Mouse (Mus musculus): ENCODE measurements around the gene Lgi1.

The Lgi1 gene

GRCm38 (mm10) chr19:38328010-38328409 lies 63.7 kb downstream of the Lgi1 start:
- DNase-seq: no peak

DNA sequence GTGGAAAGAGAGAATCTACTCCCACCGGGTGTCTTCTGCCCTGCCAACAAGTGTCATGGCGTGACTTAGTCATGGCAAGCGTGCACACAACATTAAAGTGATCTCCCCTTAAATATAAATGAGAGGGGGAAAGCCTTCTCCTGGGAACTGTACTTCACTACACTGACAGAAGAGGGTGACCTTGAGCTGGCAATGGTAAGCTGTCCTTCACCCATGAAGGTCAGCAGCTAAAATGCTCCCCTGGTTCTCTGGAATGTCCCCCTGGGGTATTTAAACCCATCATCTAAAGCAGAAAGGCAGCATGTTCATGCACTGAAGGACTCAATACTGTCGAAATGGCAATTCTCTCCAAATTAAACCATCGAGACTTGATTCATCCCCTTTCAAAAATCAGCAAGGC lies 64.9 kb downstream of the Lgi1 start:
- DNase-seq: no peak

- DNase-seq: no peak
These were observed 66.7 kb downstream of the Lgi1 start for GRCm38 (mm10) chr19:38331072-38331471.

DNA sequence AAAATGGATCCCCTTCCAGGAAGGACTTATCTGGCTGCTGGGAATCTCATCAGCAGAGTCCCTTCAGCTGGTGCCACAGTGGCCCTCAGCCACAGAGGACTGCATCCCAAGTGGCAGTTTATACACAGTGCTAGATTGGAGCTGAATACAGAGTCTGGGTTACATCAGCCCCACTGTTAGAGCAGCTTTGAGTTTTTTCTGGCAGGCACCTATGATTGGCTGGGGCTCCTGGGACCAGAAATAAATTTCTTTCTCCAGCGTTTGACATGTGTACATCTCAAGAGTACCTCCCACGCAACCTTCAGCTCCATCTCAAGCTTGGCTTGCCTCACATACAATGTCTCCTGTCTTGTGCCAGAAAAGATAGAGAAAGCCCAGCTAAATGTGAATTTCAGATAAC lies 67.9 kb downstream of the Lgi1 start:
- no peak for DNase-seq

DNA sequence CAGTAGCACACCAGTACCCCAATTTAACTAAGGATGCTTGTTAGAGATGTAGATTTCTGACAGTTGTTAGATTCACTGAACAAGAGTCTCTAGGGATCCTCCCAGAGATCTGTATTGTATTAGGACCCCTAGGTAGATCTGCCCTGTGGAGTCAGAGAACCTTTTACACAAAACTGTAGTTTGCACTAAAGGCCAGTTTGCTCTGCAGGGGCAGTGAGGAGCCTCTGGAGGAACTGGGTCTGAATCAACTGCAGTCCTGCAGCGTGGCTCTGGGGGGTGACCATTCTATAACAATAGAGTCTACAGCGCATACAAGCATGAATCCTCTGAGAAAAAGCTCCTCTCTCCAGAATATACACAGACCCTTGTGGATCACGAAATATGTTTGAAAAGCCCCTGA lies 68.5 kb downstream of the Lgi1 start:
- no peak for DNase-seq

DNA sequence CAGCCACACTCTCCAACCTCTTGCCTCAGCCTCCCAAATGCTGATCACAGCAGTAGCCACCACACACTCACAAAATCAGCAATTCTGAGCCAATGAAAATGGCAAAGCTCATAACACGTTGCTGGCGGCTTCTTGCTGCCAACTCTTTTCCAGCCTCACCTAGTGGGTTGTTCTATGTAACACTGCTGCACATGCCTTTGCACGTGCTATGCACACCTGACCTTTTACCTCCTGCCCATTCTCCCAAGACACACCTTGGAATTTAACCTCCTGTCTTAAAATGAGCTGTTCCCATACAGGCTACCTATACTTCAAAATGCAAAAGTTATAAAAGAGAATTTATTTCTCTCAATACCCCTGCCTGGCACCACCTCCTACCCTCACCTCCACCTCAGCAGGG lies 72.2 kb downstream of the Lgi1 start:
- no peak for DNase-seq

- DNase-seq: no peak
These were observed 73.0 kb downstream of the Lgi1 start for GRCm38 (mm10) chr19:38337332-38337731.

DNA sequence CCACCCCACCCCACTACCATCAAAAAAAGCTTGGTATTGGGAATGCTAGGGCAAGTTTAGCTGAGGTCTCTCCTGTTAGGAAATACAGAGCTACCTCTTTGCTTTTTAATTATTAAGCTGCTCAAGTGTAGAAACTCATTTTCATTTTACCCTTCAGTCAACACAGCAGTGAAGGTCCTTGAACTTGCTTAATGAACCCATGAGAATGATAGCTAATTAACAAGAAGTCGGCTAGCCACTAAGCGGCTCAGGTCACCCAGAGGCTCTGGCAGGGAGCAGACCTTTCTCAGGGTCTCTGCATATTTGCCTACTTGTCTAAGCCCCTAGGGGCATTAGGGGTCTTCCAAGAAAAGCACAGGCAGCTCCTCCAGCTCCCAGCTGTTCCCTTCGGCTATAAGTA lies 75.4 kb downstream of the Lgi1 start:
- DNase-seq: no peak

GRCm38 (mm10) chr19:38343246-38343645 lies 78.9 kb downstream of the Lgi1 start:
- DNase-seq: no peak

GRCm38 (mm10) chr19:38348271-38349012 lies 84.1 kb downstream of the Lgi1 start:
- DNase-seq: no peak

- DNase-seq: no peak
These were observed 84.6 kb downstream of the Lgi1 start for GRCm38 (mm10) chr19:38349013-38349341.

GRCm38 (mm10) chr19:38351202-38351601 lies 86.9 kb downstream of the Lgi1 start:
- DNase-seq: no peak

DNA sequence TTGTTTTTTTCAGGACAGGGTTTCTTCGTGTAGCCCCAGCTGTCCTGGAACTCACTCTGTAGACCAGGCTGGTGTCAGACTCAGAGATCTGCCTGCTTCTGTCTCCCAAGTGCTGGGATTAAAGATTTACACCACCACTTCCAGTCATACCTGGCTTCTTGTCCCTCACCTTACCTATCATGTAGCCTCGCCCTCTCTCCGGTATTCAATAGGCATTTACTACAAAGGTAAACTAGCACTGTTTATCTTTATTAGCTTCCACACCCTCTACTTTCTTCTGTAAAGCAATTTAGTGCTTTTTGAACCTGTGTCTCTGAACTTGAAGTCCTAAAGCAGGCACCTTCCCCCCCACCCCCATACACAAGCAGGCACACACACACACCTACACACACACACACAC lies 87.4 kb downstream of the Lgi1 start:
- no peak for DNase-seq

GRCm38 (mm10) chr19:38352495-38353130 lies 88.3 kb downstream of the Lgi1 start:
- DNase-seq: peak; percentile 63 to 75

DNA sequence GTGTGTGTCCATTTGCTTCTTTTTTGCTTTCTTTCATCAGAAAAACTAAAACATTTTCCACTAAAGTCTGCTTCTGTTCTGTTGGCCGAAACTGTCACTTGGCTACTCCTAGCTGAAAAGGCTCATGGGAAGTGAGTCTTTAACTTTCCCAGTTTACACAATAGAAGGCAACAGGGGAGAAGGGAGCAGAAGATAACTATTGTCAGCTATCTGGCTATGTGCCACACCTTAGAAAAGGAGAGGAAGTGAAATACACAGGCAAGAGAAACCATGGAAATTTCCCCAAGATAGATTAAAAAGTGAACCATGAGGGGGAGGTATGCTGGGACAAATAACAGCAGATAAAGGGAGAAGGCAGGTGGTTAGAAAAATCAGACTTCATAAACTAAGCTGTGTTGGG lies 89.9 kb downstream of the Lgi1 start:
- no peak for DNase-seq

DNA sequence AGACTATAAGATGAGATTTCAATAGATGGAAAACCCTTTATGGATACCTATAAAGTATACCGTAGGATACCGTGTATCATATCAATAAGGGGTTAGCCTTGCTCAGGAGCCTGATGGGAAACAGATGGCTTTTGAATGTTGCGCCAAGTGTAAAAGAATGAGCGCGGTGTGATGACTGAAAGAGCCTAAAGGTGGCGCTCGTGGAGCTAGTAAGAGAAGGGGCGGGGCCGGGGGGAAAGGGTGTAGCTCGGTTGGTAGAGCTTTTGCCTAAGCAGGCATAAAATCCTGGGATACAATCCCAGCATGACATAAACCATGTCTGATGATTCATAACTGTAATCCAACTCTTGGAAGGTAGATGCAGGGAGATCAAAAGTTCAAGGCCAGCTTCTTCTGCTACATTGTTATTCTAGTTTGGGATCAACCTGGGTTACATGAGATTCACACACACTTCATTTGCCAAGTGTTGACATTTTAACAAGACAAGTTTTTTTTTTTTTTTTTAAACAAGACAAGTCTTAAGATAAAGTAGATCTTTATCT lies 90.6 kb downstream of the Lgi1 start:
- DNase-seq: peak in 1 of 2 experiments; percentile 13

DNA sequence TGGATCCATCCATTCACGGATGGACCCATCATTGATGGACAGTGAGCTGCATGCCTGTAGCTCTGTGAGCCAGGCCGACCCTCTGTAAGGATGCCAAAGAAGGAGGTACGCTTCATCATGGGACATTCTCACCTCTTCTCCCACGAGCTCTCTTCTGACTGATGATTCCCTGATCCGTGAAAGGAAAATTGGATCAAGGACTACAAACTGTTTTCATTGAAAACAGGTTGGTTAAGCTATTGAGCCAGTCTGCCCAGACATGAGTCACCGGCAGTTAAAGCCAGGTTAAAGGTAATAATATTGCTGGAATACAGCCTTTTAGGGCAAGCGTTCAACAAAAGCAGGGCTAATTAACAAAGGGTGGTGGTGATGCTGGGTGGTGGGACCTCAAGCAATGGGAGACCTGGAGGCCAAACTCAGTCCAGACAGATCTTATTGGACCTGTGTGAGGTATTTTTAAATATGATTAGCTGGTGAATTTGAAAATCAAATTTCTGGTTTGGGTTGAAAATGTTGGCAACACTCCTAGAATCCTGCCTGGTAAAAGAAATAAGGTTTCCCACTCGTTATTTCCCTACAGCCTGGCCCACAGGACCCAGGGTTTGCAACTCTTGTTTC lies 92.0 kb downstream of the Lgi1 start:
- no peak for DNase-seq

DNA sequence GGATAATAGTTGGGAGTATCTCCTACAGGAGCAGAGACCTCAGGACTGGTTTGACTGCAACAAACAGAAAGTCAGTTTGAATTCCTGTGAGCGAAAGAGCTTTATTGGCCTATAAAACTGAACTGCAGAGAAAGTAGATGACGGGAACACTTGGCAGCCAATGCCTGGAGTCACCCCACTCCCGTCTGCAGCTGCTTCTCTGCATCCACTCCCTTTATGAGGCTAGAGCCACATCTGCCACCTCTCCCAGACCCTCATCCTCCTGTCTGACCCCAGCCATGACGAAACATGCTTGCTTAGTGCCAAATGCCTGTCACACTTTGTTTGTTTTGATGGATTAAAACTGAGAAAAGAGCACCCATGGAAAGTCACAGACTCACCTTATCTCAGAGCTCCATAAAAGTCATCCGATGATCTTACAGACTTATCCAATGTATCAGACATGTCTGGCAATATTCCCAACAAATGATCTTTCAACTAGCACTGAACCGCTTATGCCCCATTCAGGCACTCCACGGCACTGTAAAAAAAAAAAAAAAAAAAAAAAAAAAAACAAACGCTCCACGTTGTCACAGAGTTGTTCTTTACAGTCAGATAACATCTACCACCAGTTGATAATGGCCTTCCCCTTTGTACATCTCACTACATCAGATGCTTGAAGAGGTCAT lies 93.8 kb downstream of the Lgi1 start:
- DNase-seq: no peak

GRCm38 (mm10) chr19:38359287-38359686 lies 95.0 kb downstream of the Lgi1 start:
- DNase-seq: no peak
